Comparison of ENCODE assay signal across 30 mouse cellular contexts in the genomic region with DNA sequence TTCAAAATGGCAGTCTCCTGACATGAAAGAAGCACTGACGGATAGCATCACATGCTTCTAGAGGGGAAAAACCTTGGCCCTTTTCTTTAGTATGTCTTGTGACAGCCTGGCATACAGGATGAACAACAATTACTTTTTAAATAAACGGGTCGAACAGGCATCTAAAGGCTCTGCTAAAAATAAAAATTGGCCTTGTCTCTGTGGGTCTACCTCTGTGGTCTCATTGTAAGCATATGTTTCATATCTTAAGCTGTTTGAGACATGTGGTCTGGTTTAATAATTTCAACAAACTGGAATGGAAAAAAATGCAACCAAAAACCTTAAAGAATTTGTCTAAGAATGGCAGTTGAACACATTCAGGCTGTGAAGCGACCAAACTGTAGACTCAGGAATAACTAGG. TPM values are rescaled to one million over a fixed set of nuclear protein-coding genes. Genes with fewer than 3 reads are reported as not detected.
A peak's percentile ranks its signal among the peaks of the same experiment; 100 is the strongest.
DNase-seq lines count a peak whose midpoint lies in the region; ATAC-seq lines count a peak whose summit lies in the region.
"Had no signal": no experiment of that assay in that cellular context is flagged by ENCODE, and none has a peak within 500 bp of the region (broad histone marks: within the 10 kb centered on the region; RNA-seq: fewer than 3 reads in every experiment).

No protein-coding gene starts in this region.

- no peaks in the 10 kb centered on the region for H3K27me3 ChIP-seq in limb, embryonic 11.5 days (ENCODE audit: control insufficient read depth, insufficient read depth, low read length)
- no peaks in the 10 kb centered on the region for H3K27me3 ChIP-seq in limb, embryonic 10.5 days (ENCODE audit: low read depth, poor library complexity, severe bottlenecking)
- H3K27me3 ChIP-seq in embryonic facial prominence, embryonic 14.5 days (replicated peaks; ENCODE audit: control insufficient read depth, insufficient read depth, low read length), result no peaks in the 10 kb centered on the region
- no peaks in the 10 kb centered on the region for H3K27me3 ChIP-seq in limb, embryonic 15.5 days
- no peaks in the 10 kb centered on the region for H3K27me3 ChIP-seq in hindbrain, embryonic 13.5 days
- H3K27me3 ChIP-seq in midbrain, embryonic 14.5 days (ENCODE audit: control insufficient read depth, insufficient read depth, low read length), result no peaks in the 10 kb centered on the region
- H3K27me3 ChIP-seq: forebrain, embryonic 15.5 days; midbrain, embryonic 15.5 days; neural tube, embryonic 12.5 days; Patski had no signal

- no peak overlapping the region for H3K9ac ChIP-seq in limb, embryonic 11.5 days (ENCODE audit: low read length)
- no peak overlapping the region for H3K9ac ChIP-seq in embryonic facial prominence, embryonic 14.5 days (ENCODE audit: low read depth, low read length)
- no peak overlapping the region for H3K9ac ChIP-seq in limb, embryonic 15.5 days
- no peak overlapping the region for H3K9ac ChIP-seq in hindbrain, embryonic 13.5 days
- no peak overlapping the region for H3K9ac ChIP-seq in midbrain, embryonic 14.5 days (replicated peaks; ENCODE audit: low read length)
- H3K9ac ChIP-seq: forebrain, embryonic 15.5 days; hindbrain, embryonic 14.5 days; liver, embryonic 14.5 days; midbrain, embryonic 15.5 days; neural tube, embryonic 12.5 days had no signal

- no peaks in the 10 kb centered on the region for H3K36me3 ChIP-seq in limb, embryonic 11.5 days (ENCODE audit: control insufficient read depth, insufficient read depth, low read length)
- H3K36me3 ChIP-seq in limb, embryonic 10.5 days, result no peaks in the 10 kb centered on the region
- no peaks in the 10 kb centered on the region for H3K36me3 ChIP-seq in embryonic facial prominence, embryonic 14.5 days (ENCODE audit: control insufficient read depth, insufficient read depth, low read length)
- H3K36me3 ChIP-seq in limb, embryonic 15.5 days, result no peaks in the 10 kb centered on the region
- no peaks in the 10 kb centered on the region for H3K36me3 ChIP-seq in hindbrain, embryonic 13.5 days
- no peaks in the 10 kb centered on the region for H3K36me3 ChIP-seq in midbrain, embryonic 14.5 days (ENCODE audit: control insufficient read depth, insufficient read depth, low read length)
- H3K36me3 ChIP-seq: forebrain, embryonic 10.5 days; forebrain, embryonic 15.5 days; G1E; midbrain, embryonic 15.5 days; neural tube, embryonic 12.5 days had no signal

- 0 out of 2 replicates have a peak, but pooled peaks have one; percentile 31 for ATAC-seq in limb, embryonic 11.5 days (ENCODE audit: insufficient number of reproducible peaks, low FRiP score, low TSS enrichment, low read depth)
- ATAC-seq in embryonic facial prominence, embryonic 14.5 days (ENCODE audit: low read depth), result no peak
- ATAC-seq in limb, embryonic 15.5 days (ENCODE audit: insufficient number of reproducible peaks, low FRiP score, low TSS enrichment, low read depth), result no peak; the same call in 1 of the 2 replicates
- no peak for ATAC-seq in hindbrain, embryonic 13.5 days (ENCODE audit: low FRiP score)
- ATAC-seq in midbrain, embryonic 14.5 days (ENCODE audit: low FRiP score, low TSS enrichment), result no peak
- ATAC-seq: forebrain, embryonic 15.5 days; intestine, postnatal 0 days; lung, postnatal 0 days; midbrain, embryonic 15.5 days; Patski had no signal

- no peaks in the 10 kb centered on the region for H3K9me3 ChIP-seq in limb, embryonic 11.5 days (ENCODE audit: control insufficient read depth, low read length)
- H3K9me3 ChIP-seq in limb, embryonic 10.5 days (replicated peaks), result no peaks in the 10 kb centered on the region
- no peaks in the 10 kb centered on the region for H3K9me3 ChIP-seq in embryonic facial prominence, embryonic 14.5 days (ENCODE audit: control insufficient read depth, low read length)
- no peaks in the 10 kb centered on the region; the same call in 1 of the 2 replicates for H3K9me3 ChIP-seq in limb, embryonic 15.5 days
- no peaks in the 10 kb centered on the region for H3K9me3 ChIP-seq in hindbrain, embryonic 13.5 days
- no peaks in the 10 kb centered on the region for H3K9me3 ChIP-seq in midbrain, embryonic 14.5 days (ENCODE audit: control insufficient read depth, low read length)
- H3K9me3 ChIP-seq: forebrain, embryonic 10.5 days; forebrain, embryonic 15.5 days; G1E; midbrain, embryonic 15.5 days; neural tube, embryonic 12.5 days had no signal

- H3K4me1 ChIP-seq in limb, embryonic 11.5 days (ENCODE audit: control insufficient read depth, insufficient read depth, low read length), result no peaks in the 10 kb centered on the region
- no peaks in the 10 kb centered on the region for H3K4me1 ChIP-seq in limb, embryonic 10.5 days
- H3K4me1 ChIP-seq in embryonic facial prominence, embryonic 14.5 days (ENCODE audit: control insufficient read depth, insufficient read depth, low read length), result no peaks in the 10 kb centered on the region; the same call in 1 of the 2 replicates
- H3K4me1 ChIP-seq in limb, embryonic 15.5 days, result no peaks in the 10 kb centered on the region
- H3K4me1 ChIP-seq in hindbrain, embryonic 13.5 days (replicated peaks), result no peaks in the 10 kb centered on the region
- H3K4me1 ChIP-seq in midbrain, embryonic 14.5 days (ENCODE audit: control insufficient read depth, insufficient read depth, low read length), result no peaks in the 10 kb centered on the region
- H3K4me1 ChIP-seq: forebrain, embryonic 10.5 days; forebrain, embryonic 15.5 days; midbrain, embryonic 15.5 days; neural tube, embryonic 12.5 days had no signal

- 67% methylated on average over 4 of the region's 4 CpGs for WGBS in limb, embryonic 11.5 days
- 75% methylated on average over 4 of the region's 4 CpGs for WGBS in limb, embryonic 10.5 days
- 34% methylated on average over 4 of the region's 4 CpGs for WGBS in embryonic facial prominence, embryonic 14.5 days
- WGBS in limb, embryonic 15.5 days, result 41% methylated on average over 4 of the region's 4 CpGs
- 66% methylated on average over 4 of the region's 4 CpGs for WGBS in hindbrain, embryonic 13.5 days
- WGBS in midbrain, embryonic 14.5 days, result 78% methylated on average over 4 of the region's 4 CpGs

- H3K4me2 ChIP-seq in limb, embryonic 11.5 days (ENCODE audit: low read depth, severe bottlenecking), result no peak overlapping the region
- H3K4me2 ChIP-seq in embryonic facial prominence, embryonic 14.5 days (ENCODE audit: low read depth, low read length), result no peak overlapping the region
- H3K4me2 ChIP-seq in limb, embryonic 15.5 days, result no peak overlapping the region
- H3K4me2 ChIP-seq in hindbrain, embryonic 13.5 days, result no peak overlapping the region
- H3K4me2 ChIP-seq in midbrain, embryonic 14.5 days (ENCODE audit: low read length), result no peak overlapping the region
- H3K4me2 ChIP-seq: forebrain, embryonic 15.5 days; heart, embryonic 11.5 days; hindbrain, embryonic 14.5 days; midbrain, embryonic 15.5 days; neural tube, embryonic 12.5 days had no signal

- no peak overlapping the region for H3K4me3 ChIP-seq in limb, embryonic 11.5 days (ENCODE audit: low read depth, low read length)
- no peak overlapping the region for H3K4me3 ChIP-seq in limb, embryonic 10.5 days
- H3K4me3 ChIP-seq in embryonic facial prominence, embryonic 14.5 days (ENCODE audit: low read depth, low read length), result no peak overlapping the region
- no peak overlapping the region for H3K4me3 ChIP-seq in limb, embryonic 15.5 days
- no peak overlapping the region for H3K4me3 ChIP-seq in hindbrain, embryonic 13.5 days
- H3K4me3 ChIP-seq in midbrain, embryonic 14.5 days (replicated peaks; ENCODE audit: low read depth, low read length), result no peak overlapping the region
- H3K4me3 ChIP-seq: forebrain, embryonic 10.5 days; forebrain, embryonic 15.5 days; midbrain, embryonic 15.5 days; neural tube, embryonic 12.5 days had no signal

- DNase-seq in limb, embryonic 11.5 days (ENCODE audit: low spot score), result no peak
- no peak for DNase-seq in limb, embryonic 10.5 days (ENCODE audit: low spot score)
- DNase-seq in CD4-positive helper T cell, adult 2 months (ENCODE audit: low read depth, low spot score), result peak; percentile 30
- peak; percentile 59 for DNase-seq in embryonic facial prominence, embryonic 14.5 days (ENCODE audit: low spot score)
- no peak for DNase-seq in midbrain, embryonic 14.5 days
- DNase-seq: adrenal gland, postnatal 14 days; B cell, adult 2 months; cerebellum, adult 11-12 months; cerebellum, adult 9-11 months; embryo, embryonic 11 days; gastrocnemius, postnatal 25 days; heart, adult 18-20 months; heart, postnatal 36 days; kidney, adult 9 months; kidney, postnatal 25 days; liver had no signal

- no peak overlapping the region for H3K27ac ChIP-seq in limb, embryonic 11.5 days (replicated peaks; ENCODE audit: low read depth, low read length)
- no peak overlapping the region for H3K27ac ChIP-seq in limb, embryonic 10.5 days
- H3K27ac ChIP-seq in embryonic facial prominence, embryonic 14.5 days (replicated peaks; ENCODE audit: low read depth, low read length), result no peak overlapping the region; the same call in 1 of the 2 replicates
- peak overlapping the region; percentile 28; the same call in 1 of the 2 replicates for H3K27ac ChIP-seq in limb, embryonic 15.5 days
- no peak overlapping the region for H3K27ac ChIP-seq in hindbrain, embryonic 13.5 days
- no peak overlapping the region for H3K27ac ChIP-seq in midbrain, embryonic 14.5 days (replicated peaks; ENCODE audit: low read depth, low read length)
- H3K27ac ChIP-seq: forebrain, embryonic 10.5 days; forebrain, embryonic 15.5 days; hindbrain, embryonic 14.5 days; liver, embryonic 14.5 days; midbrain, embryonic 15.5 days; neural tube, embryonic 12.5 days had no signal

RNA-seq across cellular contexts. Expression of a gene that starts 27.4 kb away (rescaled TPM):
- not detected in 2 replicates for polyA plus RNA-seq in limb, embryonic 11.5 days (2014; fragmentation: Nextera tagmentation; extraction: Ambion mirVana)
- not detected in 2 replicates for polyA plus RNA-seq in limb, embryonic 10.5 days (2016; fragmentation: Nextera tagmentation; extraction: Ambion mirVana)
- 1.5 and 2.0 TPM in 2 replicates for polyA plus RNA-seq in embryonic facial prominence, embryonic 14.5 days (2014; fragmentation: Nextera tagmentation; extraction: Ambion mirVana)
- 3.6 and 4.1 TPM in 2 replicates for polyA plus RNA-seq in limb, embryonic 15.5 days (2015; fragmentation: Nextera tagmentation; extraction: Ambion mirVana)
- polyA plus RNA-seq in hindbrain, embryonic 13.5 days (2015; fragmentation: Nextera tagmentation; extraction: Ambion mirVana), result not detected in 2 replicates
- polyA plus RNA-seq in midbrain, embryonic 14.5 days (2014; fragmentation: Nextera tagmentation; extraction: Ambion mirVana), result not detected in 2 replicates
- polyA plus RNA-seq: forebrain, embryonic 10.5 days; forebrain, embryonic 15.5 days; frontal cortex, adult 2 months; hindbrain, embryonic 14.5 days; midbrain, embryonic 15.5 days; neural tube, embryonic 12.5 days; Patski had no signal

Comparison
In these comparisons a context has a peak if more than half of its experiments do, and no peak if none do; other contexts are left out.
1. DNase-seq: peak in CD4-positive helper T cell, adult 2 months (single experiment) and embryonic facial prominence, embryonic 14.5 days (single experiment); none in limb, embryonic 11.5 days (single experiment), limb, embryonic 10.5 days (single experiment) and midbrain, embryonic 14.5 days (single experiment).